Mouse (Mus musculus) megakaryocyte, embryonic 14.5 days (primary cell): ENCODE results near the gene Patj. TPM values are rescaled to one million over a fixed set of nuclear protein-coding genes. Genes with fewer than 3 reads are reported as not detected.

ENCODE experiments used
- H3K27me3 ChIP-seq: replicated peaks from 2 replicates; pipeline ENCODE3; 2012; ENCODE audit warnings: inconsistent platforms
- H3K36me3 ChIP-seq: replicated peaks from 2 replicates; pipeline ENCODE3; 2012; ENCODE audit warnings: low read length, inconsistent platforms, mixed read lengths
- H3K4me1 ChIP-seq: 2 replicates; pipeline ENCODE4 v1.6.1; 2012; ENCODE audit warnings: inconsistent platforms
- H3K4me3 ChIP-seq: replicated peaks from 2 replicates; pipeline ENCODE3; 2012; ENCODE audit warnings: moderate library complexity, mild to moderate bottlenecking, inconsistent platforms
- H3K9me3 ChIP-seq: 2 replicates; pipeline ENCODE4 v1.6.1; 2012; ENCODE audit warnings: inconsistent platforms
- FLI1 ChIP-seq: IDR thresholded peaks from 2 replicates; pipeline ENCODE4 v1.6.1; 2012; ENCODE audit warnings: low read length, inconsistent platforms, mixed read lengths
- GATA1 ChIP-seq: IDR thresholded peaks from 3 replicates; pipeline ENCODE4 v1.6.1; 2012; ENCODE audit warnings: mixed read lengths, low read length, inconsistent platforms, borderline replicate concordance
- polyA plus RNA-seq: library from polyadenylated mRNA; stranded (reverse); fragments of >175 nt; gene quantifications from 2 replicates; pipeline ENCODE4 v1.2.3, GENCODE M21; 2012; ENCODE audit warnings: low replicate concordance; ENCODE audit not compliant: insufficient read depth

Patj gene
- polyA plus RNA-seq, 1 experiment = not detected

DNA sequence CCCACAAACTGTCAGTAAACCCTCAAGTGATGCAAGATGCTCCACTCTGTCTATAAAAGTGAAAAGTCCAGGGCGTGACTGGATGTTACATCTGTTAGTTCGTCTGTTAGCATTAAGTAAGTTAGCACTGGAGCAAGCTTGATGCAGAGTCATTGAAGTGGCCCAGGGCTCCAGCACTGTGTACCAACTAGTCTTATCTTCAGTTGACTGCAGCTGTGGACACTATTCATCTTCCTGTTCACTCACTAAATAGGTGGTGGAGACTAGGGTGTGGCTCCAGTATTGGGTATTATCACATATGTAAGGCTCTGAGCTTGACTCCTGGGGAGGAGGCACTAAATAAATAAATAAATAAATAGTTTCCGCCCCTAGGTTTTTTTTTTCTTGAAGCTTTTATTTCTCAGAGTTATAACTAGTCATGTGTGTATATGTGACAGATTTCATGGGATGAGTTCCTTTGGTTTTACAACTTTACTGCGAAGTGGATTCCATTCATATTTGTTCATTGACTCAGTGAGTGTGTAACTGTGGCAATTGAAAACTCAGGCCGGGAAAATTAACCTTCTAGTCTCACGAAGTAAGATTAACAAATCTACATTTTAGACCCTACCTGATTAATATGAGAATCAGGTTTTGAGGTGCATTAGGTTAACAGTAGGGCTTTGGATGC, 168.7 kb downstream of the Patj start:
- Histone ChIP-seq H3K4me1 (no peaks in the 10 kb centered on the region), H3K4me3 (no peak overlapping the region), H3K36me3 (no peaks in the 10 kb centered on the region), H3K27me3 (no peaks in the 10 kb centered on the region), H3K9me3 (peaks cover 9% of the 10 kb centered on the region; the same call in 1 of the 2 replicates)
- TF ChIP-seq FLI1 (no peak), GATA1 (no peak)

DNA sequence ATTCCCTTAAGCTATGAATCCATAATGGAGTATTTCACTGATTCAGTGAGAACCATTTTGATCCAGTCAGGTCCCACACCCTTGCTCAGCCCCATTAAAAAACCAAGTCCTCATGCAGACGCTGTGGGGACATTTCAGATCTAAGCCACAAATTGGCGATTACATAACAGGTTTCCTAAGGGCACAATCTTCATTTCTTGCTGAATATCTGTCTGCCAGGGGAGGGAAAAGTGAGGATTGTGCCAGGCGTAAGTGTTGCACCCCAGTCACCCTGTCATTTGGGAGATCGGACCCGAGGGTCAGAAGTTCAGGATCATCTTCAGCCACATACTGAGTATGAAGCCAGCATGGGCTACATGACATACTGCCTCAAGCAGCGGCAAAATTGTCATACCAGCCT, 171.2 kb downstream of the Patj start:
- no peak overlapping the region for H3K4me3 ChIP-seq
- H3K4me1 ChIP-seq = no peaks in the 10 kb centered on the region
- H3K9me3 ChIP-seq = peaks cover 9% of the 10 kb centered on the region; the same call in 1 of the 2 replicates
- TF ChIP-seq FLI1 (no peak), GATA1 (no peak)
- no peaks in the 10 kb centered on the region for H3K36me3 ChIP-seq
- no peaks in the 10 kb centered on the region for H3K27me3 ChIP-seq

DNA sequence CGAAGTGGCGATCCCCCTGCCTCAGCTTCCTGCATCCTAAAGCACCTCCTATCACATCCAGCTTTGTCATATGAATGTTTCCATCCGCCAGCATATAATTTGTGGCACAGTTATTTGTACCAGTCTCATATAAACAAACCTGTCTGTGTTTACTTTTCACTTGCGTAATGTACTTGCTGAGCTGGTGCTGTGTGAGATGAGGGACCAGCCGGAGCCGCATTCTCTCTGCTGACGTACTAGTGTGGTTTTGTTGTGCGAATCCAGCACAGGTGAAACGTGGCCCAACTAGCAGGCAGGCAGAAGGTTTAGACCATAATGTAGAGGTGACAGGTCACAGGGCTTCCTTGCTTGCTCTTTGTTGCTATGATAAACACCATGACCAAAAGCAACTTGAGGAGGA, 171.9 kb downstream of the Patj start:
- Histone ChIP-seq H3K36me3 (no peaks in the 10 kb centered on the region), H3K4me3 (no peak overlapping the region), H3K9me3 (peaks cover 14% of the 10 kb centered on the region; the same call in 1 of the 2 replicates), H3K27me3 (no peaks in the 10 kb centered on the region), H3K4me1 (no peaks in the 10 kb centered on the region)
- TF ChIP-seq FLI1 (no peak), GATA1 (no peak)

DNA sequence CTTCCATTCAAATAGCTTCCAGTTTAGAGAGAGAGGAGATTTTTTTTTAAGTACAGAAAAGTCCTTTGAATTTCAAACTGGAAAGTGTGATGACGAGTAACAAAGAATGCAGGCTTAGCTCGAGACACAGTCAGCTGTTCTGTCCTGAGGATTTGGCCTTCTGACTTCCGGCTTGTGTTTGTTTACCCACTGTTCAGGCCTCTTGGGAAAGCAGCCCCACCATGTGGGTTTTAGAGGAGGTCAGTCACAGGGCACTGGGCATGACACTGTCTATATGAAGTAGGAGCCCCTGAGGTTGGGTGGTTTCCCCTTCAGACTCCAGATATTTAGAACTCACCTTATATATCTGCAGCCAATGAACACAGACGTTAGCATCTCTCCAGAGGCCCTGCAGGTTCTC, 174.3 kb downstream of the Patj start:
- Histone ChIP-seq H3K36me3 (no peaks in the 10 kb centered on the region), H3K4me1 (no peaks in the 10 kb centered on the region), H3K4me3 (no peak overlapping the region), H3K9me3 (0 out of 2 replicates have a peak, but pooled peaks cover 7% of the 10 kb centered on the region), H3K27me3 (no peaks in the 10 kb centered on the region)
- TF ChIP-seq FLI1 (no peak), GATA1 (no peak)

DNA sequence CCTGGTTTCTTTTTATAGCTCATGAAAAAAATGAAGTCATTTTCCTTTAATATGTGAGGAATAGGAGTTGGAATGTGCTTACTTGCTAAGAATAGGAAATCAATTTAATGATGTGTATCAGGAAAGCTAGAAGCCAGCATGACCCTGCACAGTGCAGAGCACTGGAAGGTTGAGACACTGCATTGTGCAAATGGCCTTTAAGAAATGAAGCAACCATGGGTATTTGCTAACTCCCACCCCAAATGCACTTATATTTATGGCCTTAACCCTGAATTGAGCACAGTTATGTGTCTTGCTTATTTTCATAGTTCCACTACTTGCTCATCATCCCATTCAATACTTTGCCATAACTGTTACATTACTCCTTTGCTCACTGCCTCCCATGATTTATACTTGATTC, 181.7 kb downstream of the Patj start:
- no peak overlapping the region for H3K4me3 ChIP-seq
- H3K36me3 ChIP-seq = no peaks in the 10 kb centered on the region
- peaks cover 7% of the 10 kb centered on the region for H3K9me3 ChIP-seq
- no peaks in the 10 kb centered on the region for H3K27me3 ChIP-seq
- TF ChIP-seq GATA1 = no peak
- no peak for TF ChIP-seq FLI1
- no peaks in the 10 kb centered on the region for H3K4me1 ChIP-seq

DNA sequence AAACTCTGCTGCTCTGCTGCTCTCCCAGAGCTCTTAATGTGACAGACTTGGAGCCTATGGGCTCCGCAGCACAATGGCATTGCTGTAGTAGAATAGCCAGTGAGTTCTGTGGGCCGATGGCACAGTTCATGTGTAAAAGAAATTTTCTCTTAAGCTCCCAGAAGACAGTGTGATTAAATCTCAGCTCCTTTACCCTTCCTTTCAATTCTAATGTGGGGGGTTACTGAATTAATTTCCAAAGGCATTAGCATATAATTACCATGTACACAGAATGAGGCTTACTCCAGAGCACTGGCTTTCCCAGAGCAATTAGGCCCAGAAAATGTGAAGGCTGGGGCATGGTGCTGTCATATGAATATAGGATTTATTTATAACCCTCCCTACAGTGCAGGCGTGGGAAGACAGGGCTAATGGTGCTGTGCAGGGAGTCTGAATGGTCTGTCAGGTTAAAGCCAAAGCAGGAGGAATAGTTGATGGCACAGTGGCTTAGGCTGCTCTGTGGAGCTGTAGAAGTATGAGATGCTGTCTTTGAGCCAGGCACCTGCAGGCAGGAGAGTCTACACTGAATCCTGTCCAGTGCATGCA, 182.5 kb downstream of the Patj start:
- Histone ChIP-seq H3K4me3 (no peak overlapping the region), H3K27me3 (no peaks in the 10 kb centered on the region), H3K9me3 (peaks cover 6% of the 10 kb centered on the region), H3K36me3 (no peaks in the 10 kb centered on the region), H3K4me1 (no peaks in the 10 kb centered on the region)
- TF ChIP-seq FLI1 (no peak), GATA1 (no peak)

DNA sequence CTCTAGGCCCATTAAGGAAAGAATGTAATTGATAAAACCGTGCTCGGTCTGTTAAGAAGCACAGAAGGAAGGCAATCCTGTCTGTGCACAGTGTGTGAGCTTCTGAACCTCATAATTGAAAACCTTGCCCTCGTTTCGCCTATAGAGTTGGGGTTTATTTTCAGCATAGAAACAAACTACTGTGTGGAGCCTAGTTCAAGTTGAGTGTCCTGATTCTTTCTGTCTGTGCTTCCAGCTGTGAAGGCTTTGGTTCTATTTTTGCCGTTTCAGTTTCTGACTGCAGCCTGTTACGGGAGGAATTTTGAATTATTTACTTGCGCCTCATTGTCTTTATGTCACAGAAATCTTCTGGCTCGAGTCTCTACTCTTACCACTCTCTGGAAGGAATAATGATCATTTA, 185.9 kb downstream of the Patj start:
- H3K4me3 ChIP-seq = no peak overlapping the region
- no peaks in the 10 kb centered on the region for H3K27me3 ChIP-seq
- H3K4me1 ChIP-seq = no peaks in the 10 kb centered on the region
- H3K9me3 ChIP-seq = no peaks in the 10 kb centered on the region
- H3K36me3 ChIP-seq = no peaks in the 10 kb centered on the region
- TF ChIP-seq GATA1 (no peak), FLI1 (no peak)

DNA sequence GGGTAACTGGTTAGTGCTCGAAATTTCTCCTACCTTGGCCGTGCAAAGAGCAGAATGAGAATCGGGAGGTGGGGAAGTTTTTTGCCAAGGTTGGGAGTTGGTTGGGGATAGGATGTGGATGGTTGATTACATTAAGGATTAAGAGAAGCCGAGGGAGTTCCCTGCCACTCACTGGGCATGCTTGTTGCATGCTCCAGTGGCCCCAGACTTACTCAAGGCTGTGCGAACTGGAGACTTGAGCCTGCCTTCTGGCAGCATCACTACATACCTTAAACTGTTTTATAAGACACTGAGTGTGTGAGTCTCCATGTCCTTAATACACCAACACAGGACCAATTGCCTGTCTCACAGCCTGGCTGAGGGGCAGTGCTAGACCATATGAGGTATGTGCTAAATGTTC, 188.4 kb downstream of the Patj start:
- Histone ChIP-seq H3K4me3 (no peak overlapping the region), H3K9me3 (no peaks in the 10 kb centered on the region), H3K4me1 (no peaks in the 10 kb centered on the region), H3K27me3 (no peaks in the 10 kb centered on the region), H3K36me3 (no peaks in the 10 kb centered on the region)
- no peak for TF ChIP-seq GATA1
- no peak for TF ChIP-seq FLI1

DNA sequence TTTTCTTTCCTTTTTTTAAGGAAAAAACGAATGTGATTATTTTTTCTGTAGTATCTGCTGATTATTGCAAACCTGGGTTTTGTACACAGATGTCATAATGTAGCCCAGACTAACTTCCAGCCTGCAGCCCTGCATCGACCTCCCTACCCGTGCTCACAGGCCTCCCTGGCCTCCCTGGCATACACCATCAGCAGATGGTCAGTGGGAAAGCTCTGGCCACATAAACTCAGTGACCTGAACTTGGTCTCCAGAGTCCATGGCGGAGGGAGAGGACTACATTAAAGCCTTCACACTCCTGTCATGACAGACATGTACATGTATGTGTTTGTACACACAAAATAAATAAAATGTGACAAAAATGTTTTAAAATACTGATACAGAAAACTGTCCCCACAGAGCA, 190.7 kb downstream of the Patj start:
- TF ChIP-seq FLI1 = no peak
- no peak for TF ChIP-seq GATA1
- no peaks in the 10 kb centered on the region for H3K9me3 ChIP-seq
- no peaks in the 10 kb centered on the region for H3K27me3 ChIP-seq
- H3K4me1 ChIP-seq = no peaks in the 10 kb centered on the region
- no peaks in the 10 kb centered on the region for H3K36me3 ChIP-seq
- no peak overlapping the region for H3K4me3 ChIP-seq

DNA sequence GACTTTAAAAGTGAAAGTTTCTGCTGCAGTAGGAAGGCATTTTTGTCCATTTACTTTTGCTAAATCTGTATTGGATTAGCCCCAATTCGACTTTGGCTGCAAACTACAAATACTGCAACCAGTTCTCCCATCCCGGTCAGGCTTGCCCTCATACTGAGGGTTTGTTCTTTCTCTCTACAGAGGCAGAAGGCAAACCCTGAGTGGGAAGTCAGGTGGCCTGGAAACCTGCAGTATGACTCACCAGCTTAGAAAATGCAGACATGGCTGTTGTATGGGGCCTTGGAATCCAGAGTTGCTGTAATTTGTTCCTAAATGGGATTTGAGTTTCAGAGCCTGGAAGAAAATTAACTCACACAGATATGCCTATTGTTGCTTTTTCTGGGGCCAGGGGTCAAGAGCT, 192.1 kb downstream of the Patj start:
- no peaks in the 10 kb centered on the region for H3K36me3 ChIP-seq
- TF ChIP-seq GATA1 (no peak), FLI1 (no peak)
- no peaks in the 10 kb centered on the region for H3K27me3 ChIP-seq
- H3K4me3 ChIP-seq = no peak overlapping the region
- no peaks in the 10 kb centered on the region for H3K9me3 ChIP-seq
- no peaks in the 10 kb centered on the region for H3K4me1 ChIP-seq
